Mouse (Mus musculus) intestine, postnatal 0 days (tissue): ENCODE results near the gene Trim69. TPM values are rescaled to one million over a fixed set of nuclear protein-coding genes. Genes with fewer than 3 reads are reported as not detected.

Experiments used
- ATAC-seq: fragments of 200-750 bp; cut with Nextera tagmentation; 2 replicates; pipeline ENCODE4 v1.8.0; 2017; ENCODE audit warnings: mild to moderate bottlenecking, moderate TSS enrichment, moderate library complexity
- H3K27ac ChIP-seq: fragments of 300-500 bp; sonication (generic); 2 replicates; pipeline ENCODE4 v1.5.1; 2014; ENCODE audit warnings: mild to moderate bottlenecking, low read depth, low read length, moderate library complexity
- H3K27me3 ChIP-seq: fragments of 300-500 bp; sonication (generic); replicated peaks from 2 replicates; pipeline ENCODE4 v1.6.1; 2014; ENCODE audit warnings: low read length, mixed read lengths; ENCODE audit not compliant: control insufficient read depth, insufficient read depth
- H3K36me3 ChIP-seq: fragments of 300-500 bp; sonication (generic); 2 replicates; pipeline ENCODE4 v1.6.1; 2014; ENCODE audit warnings: mild to moderate bottlenecking, moderate library complexity; ENCODE audit not compliant: control insufficient read depth, insufficient read depth
- H3K4me1 ChIP-seq: fragments of 300-500 bp; sonication (generic); replicated peaks from 2 replicates; pipeline ENCODE4 v1.6.1; 2014; ENCODE audit warnings: antibody characterized with exemption, low read length, mixed read lengths; ENCODE audit not compliant: control insufficient read depth, insufficient read depth
- H3K4me2 ChIP-seq: fragments of 300-500 bp; sonication (generic); replicated peaks from 2 replicates; pipeline ENCODE4 v1.6.1; 2014; ENCODE audit warnings: low read depth, mild to moderate bottlenecking, moderate library complexity
- H3K4me3 ChIP-seq: fragments of 300-500 bp; sonication (generic); 2 replicates; pipeline ENCODE4 v1.5.1; 2014; ENCODE audit warnings: low read depth, low read length
- H3K9ac ChIP-seq: fragments of 300-500 bp; sonication (generic); 2 replicates; pipeline ENCODE4 v1.6.1; 2014; ENCODE audit warnings: mild to moderate bottlenecking, low read depth, low read length
- H3K9me3 ChIP-seq: fragments of 300-500 bp; sonication (generic); 2 replicates; pipeline ENCODE4 v1.6.1; 2016; ENCODE audit warnings: mixed run types; ENCODE audit not compliant: control insufficient read depth
- CTCF ChIP-seq: sonication (generic); IDR thresholded peaks from 2 replicates; pipeline ENCODE4 v1.5.1; 2016; ENCODE audit warnings: low read depth, mild to moderate bottlenecking, control low read depth, antibody characterized with exemption, moderate library complexity
- WGBS: fragments of 180-500 bp; shearing (Covaris S2); extraction: QIAGEN DNeasy Blood & Tissue Kit; methylation state at CpG from one replicate; pipeline ENCODE4 v1.1.7; 2014; 5-methylcytosine and 5-hydroxymethylcytosine counted together
- polyA plus RNA-seq: library from polyadenylated mRNA; unstranded; fragments of >200 nt; fragmentation: Nextera tagmentation; extraction: Ambion mirVana; gene quantifications from 2 replicates; pipeline ENCODE4 v1.2.1, GENCODE M21; 2015

Trim69 gene
- polyA plus RNA-seq, 1 experiment from 2014 or later, result 0.10 TPM

DNA sequence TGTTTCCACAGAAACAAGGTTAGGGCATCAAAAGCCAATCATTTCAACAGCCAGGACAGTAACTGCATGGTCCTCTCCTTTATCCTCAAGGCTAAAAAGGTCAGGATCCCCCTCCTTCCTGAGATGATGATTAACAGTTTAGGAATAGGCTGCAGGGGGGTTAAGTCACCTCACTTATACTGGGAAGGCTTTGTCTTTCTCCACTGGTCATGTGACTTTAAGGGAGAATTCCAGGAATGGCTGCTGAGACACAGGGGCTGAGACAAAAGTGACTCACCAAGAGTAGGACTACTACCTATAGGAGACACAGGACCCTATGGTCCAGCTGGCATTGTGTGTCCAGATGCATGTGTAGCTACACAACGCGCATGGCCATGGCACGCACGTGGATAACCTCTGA is 32.9 kb upstream of the Trim69 start:
- Histone ChIP-seq H3K9me3 (no peaks in the 10 kb centered on the region), H3K4me3 (no peak overlapping the region), H3K4me1 (0 out of 2 replicates have a peak, but pooled peaks cover 3% of the 10 kb centered on the region), H3K9ac (no peak overlapping the region), H3K4me2 (no peak overlapping the region), H3K27ac (no peak overlapping the region), H3K27me3 (no peaks in the 10 kb centered on the region), H3K36me3 (no peaks in the 10 kb centered on the region)
- ATAC-seq, result no peak
- no peak for TF ChIP-seq CTCF
- WGBS, result 94% methylated on average over 4 of the region's 4 CpGs

DNA sequence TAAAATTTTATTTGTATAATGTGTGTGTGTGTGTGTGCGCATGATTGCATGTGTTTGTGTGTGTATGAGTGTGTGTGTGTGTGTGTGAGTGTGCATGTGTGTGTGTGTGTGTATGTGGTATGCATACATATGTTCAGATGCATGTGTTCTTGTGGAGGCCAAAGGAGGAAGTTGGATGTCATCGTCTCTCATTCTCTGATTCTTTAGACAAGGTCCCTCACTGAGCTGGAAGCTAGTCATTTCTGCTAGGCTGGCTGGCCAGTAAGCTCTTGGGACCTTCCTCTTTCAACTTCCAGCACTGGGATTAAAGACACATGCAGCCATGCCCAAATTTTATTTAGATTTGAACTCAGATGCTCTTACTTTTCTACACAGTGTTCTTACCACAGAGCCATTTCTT is 28.4 kb upstream of the Trim69 start:
- H3K4me1 ChIP-seq, result no peaks in the 10 kb centered on the region
- H3K9ac ChIP-seq, result no peak overlapping the region
- H3K4me3 ChIP-seq, result no peak overlapping the region
- no peaks in the 10 kb centered on the region for H3K27me3 ChIP-seq
- H3K27ac ChIP-seq, result no peak overlapping the region
- no peaks in the 10 kb centered on the region for H3K9me3 ChIP-seq
- ATAC-seq, result no peak
- H3K4me2 ChIP-seq, result no peak overlapping the region
- WGBS, result 82% methylated on average over 2 of the region's 2 CpGs
- no peak for TF ChIP-seq CTCF
- no peaks in the 10 kb centered on the region for H3K36me3 ChIP-seq

GRCm38 (mm10) chr2:122132618-122133017 is 27.9 kb upstream of the Trim69 start:
- no peak overlapping the region for H3K4me3 ChIP-seq
- no peak for TF ChIP-seq CTCF
- H3K27ac ChIP-seq, result no peak overlapping the region
- WGBS, result 75% methylated on average over 2 of the region's 2 CpGs
- H3K4me1 ChIP-seq, result no peaks in the 10 kb centered on the region
- no peaks in the 10 kb centered on the region for H3K9me3 ChIP-seq
- no peak overlapping the region for H3K9ac ChIP-seq
- no peak for ATAC-seq
- H3K4me2 ChIP-seq, result no peak overlapping the region
- no peaks in the 10 kb centered on the region for H3K36me3 ChIP-seq
- H3K27me3 ChIP-seq, result no peaks in the 10 kb centered on the region

- H3K36me3 ChIP-seq, result no peaks in the 10 kb centered on the region
- H3K4me1 ChIP-seq, result 0 out of 2 replicates have a peak, but pooled peaks cover 5% of the 10 kb centered on the region
- no peak overlapping the region for H3K4me3 ChIP-seq
- no peak for TF ChIP-seq CTCF
- no peak overlapping the region for H3K9ac ChIP-seq
- no peaks in the 10 kb centered on the region for H3K9me3 ChIP-seq
- H3K27ac ChIP-seq, result 0 out of 2 replicates have a peak overlapping the region, but pooled peaks have one; percentile 41
- peak; percentile 69 for ATAC-seq
- WGBS, result 39% methylated on average over 5 of the region's 5 CpGs
- no peak overlapping the region for H3K4me2 ChIP-seq
- H3K27me3 ChIP-seq, result no peaks in the 10 kb centered on the region
Observed at GRCm38 (mm10) chr2:122137839-122138465, 22.5 kb upstream of the Trim69 start.

DNA sequence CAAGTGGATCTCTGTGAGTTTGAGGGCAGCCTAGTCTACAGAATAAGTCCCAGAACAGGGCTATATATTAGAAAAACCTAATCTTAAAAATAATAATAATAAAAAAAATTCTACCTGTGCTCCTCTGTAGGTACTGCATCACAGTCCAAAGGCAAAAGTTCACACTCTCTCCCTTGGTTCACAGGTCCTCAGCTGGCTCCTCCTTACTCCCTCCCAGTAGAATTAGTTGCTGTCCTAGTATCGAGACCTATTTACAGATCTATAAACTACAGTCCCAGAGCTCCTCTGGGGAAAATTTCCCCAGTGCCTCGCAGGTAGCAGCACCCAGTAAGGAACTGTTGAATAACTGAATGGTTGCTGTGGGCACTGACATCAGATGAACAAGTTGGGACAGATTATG is 19.7 kb upstream of the Trim69 start:
- Histone ChIP-seq H3K9me3 (no peaks in the 10 kb centered on the region), H3K9ac (no peak overlapping the region), H3K4me2 (no peak overlapping the region), H3K27ac (no peak overlapping the region), H3K4me1 (0 out of 2 replicates have a peak, but pooled peaks cover 5% of the 10 kb centered on the region), H3K4me3 (no peak overlapping the region), H3K27me3 (no peaks in the 10 kb centered on the region), H3K36me3 (no peaks in the 10 kb centered on the region)
- TF ChIP-seq CTCF, result no peak
- WGBS, result 40% methylated on average over 2 of the region's 2 CpGs
- peak; percentile 81 for ATAC-seq

GRCm38 (mm10) chr2:122141332-122141967 is 19.1 kb upstream of the Trim69 start:
- 0 out of 2 replicates have a peak, but pooled peaks have one; percentile 3 for ATAC-seq
- Histone ChIP-seq H3K27ac (no peak overlapping the region), H3K4me3 (no peak overlapping the region), H3K4me1 (0 out of 2 replicates have a peak, but pooled peaks cover 5% of the 10 kb centered on the region), H3K27me3 (no peaks in the 10 kb centered on the region), H3K9ac (no peak overlapping the region), H3K36me3 (no peaks in the 10 kb centered on the region), H3K4me2 (no peak overlapping the region), H3K9me3 (no peaks in the 10 kb centered on the region)
- 71% methylated on average over 5 of the region's 5 CpGs for WGBS
- peak; percentile 53 for TF ChIP-seq CTCF
